Mouse (Mus musculus) left cerebral cortex, adult 11 months (tissue): ENCODE measurements at regions not wholly inside any gene's neighbourhood (a gene's known extent, or its start where the extent isn't known, plus 50 kb on each side); places are given as distances from the start of the nearest gene placed in this dataset.
A peak's percentile ranks its signal among the peaks of the same experiment; 100 is the strongest.

Source experiments
- DNase-seq: peaks from one replicate; pipeline ENCODE4 v3.0.0; 2022; ENCODE audit warnings: low spot score

- DNase-seq: no peak
Measured at GRCm38 (mm10) chr7:58557535-58557934, 98.4 kb upstream of the Atp10a start.

DNA sequence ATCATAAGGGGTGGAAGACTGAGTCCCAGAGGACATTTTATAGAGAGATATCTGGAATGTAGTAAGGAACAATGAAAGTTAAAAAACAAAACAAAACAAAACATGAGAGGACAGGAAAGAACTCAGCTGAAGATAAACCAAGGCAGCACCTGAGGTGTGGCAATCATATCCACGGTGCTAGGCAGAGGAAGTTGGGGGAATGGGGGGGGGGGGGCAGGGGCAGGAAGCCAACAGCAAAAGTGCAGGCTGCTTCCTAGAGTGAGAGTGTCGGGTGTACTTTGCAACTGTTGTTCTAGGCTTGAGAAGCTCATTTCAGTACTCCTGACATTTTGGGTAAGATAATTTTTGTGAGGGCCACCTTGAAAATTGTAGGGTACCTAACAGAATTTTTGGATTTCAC is 87.2 kb upstream of the Atp10a start:
- no peak for DNase-seq

- peak; percentile 9 for DNase-seq
Measured at GRCm38 (mm10) chr7:58584241-58584820, 71.6 kb upstream of the Atp10a start.

- DNase-seq: no peak
Measured at GRCm38 (mm10) chr7:58585626-58586256, 70.2 kb upstream of the Atp10a start.

- DNase-seq: no peak
Measured at GRCm38 (mm10) chr7:58595951-58596350, 60.0 kb upstream of the Atp10a start.
